Mouse (Mus musculus) lung, adult 2 months (tissue): ENCODE results near the gene Nkx1-2.

Experiments
- CTCF ChIP-seq: fragments of 200-500 bp; IDR thresholded peaks from 2 replicates; pipeline ENCODE4 v1.5.1; 2011; ENCODE audit warnings: mild to moderate bottlenecking, low read length, control low read depth; ENCODE audit not compliant: insufficient read depth
- POLR2A ChIP-seq: fragments of 200-500 bp; IDR thresholded peaks from 2 replicates; pipeline ENCODE4 v1.6.1; 2011; ENCODE audit warnings: low read depth, mild to moderate bottlenecking, control low read depth, low read length, borderline replicate concordance; ENCODE audit errors: extremely low read depth

DNA sequence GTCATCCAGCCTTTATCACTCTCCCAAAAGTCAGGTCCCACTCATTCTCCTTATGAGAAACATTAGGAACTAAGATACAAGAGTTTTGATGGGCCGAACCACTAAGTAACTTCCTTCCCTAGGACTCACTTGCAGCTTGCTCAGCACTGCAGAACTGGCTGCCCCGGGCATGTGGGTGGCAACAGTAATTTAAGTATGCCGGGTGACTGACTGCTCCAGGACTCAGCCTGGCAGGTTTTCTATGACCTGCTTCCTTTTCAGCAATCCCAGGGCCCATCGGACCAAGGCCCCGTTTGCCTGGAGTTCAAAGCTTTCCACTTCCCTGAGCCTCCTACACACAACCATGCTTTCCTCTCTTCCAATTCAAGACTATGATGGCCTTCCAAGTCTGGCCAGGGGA is 42.9 kb downstream of the Nkx1-2 start:
- TF ChIP-seq CTCF (no peak), POLR2A (no peak)
